Mouse (Mus musculus) hindbrain, embryonic 16.5 days (tissue): Measurements from ENCODE around the gene Zfyve28. TPM values are rescaled to one million over a fixed set of nuclear protein-coding genes. Genes with fewer than 3 reads are reported as not detected.
A peak's percentile ranks its signal among the peaks of the same experiment; 100 is the strongest.

ENCODE experiments used
- ATAC-seq: fragments of 200-750 bp; cut with Nextera tagmentation; 2 replicates; pipeline ENCODE4 v1.8.0; 2017; ENCODE audit warnings: moderate TSS enrichment, moderate library complexity
- H3K27ac ChIP-seq: fragments of 300-500 bp; sonication (generic); 2 replicates; pipeline ENCODE4 v1.5.1; 2014; ENCODE audit warnings: low read depth, mild to moderate bottlenecking, control low read depth, low read length, moderate library complexity
- H3K27me3 ChIP-seq: fragments of 300-500 bp; sonication (generic); replicated peaks from 2 replicates; pipeline ENCODE4 v1.6.1; 2014; ENCODE audit warnings: low read length; ENCODE audit not compliant: control insufficient read depth, insufficient read depth
- H3K36me3 ChIP-seq: fragments of 300-500 bp; sonication (generic); 2 replicates; pipeline ENCODE4 v1.6.1; 2014; ENCODE audit warnings: mild to moderate bottlenecking, low read length, moderate library complexity, mixed read lengths; ENCODE audit not compliant: control insufficient read depth, insufficient read depth
- H3K4me1 ChIP-seq: fragments of 300-500 bp; sonication (generic); 2 replicates; pipeline ENCODE4 v1.6.1; 2014; ENCODE audit warnings: low read depth, low read length; ENCODE audit not compliant: control insufficient read depth, insufficient read depth
- H3K4me2 ChIP-seq: fragments of 300-500 bp; sonication (generic); 2 replicates; pipeline ENCODE4 v1.6.1; 2014; ENCODE audit warnings: mild to moderate bottlenecking, low read length, control low read depth, moderate library complexity
- H3K4me3 ChIP-seq: fragments of 300-500 bp; sonication (generic); 2 replicates; pipeline ENCODE4 v1.5.1; 2014; ENCODE audit warnings: mild to moderate bottlenecking, low read length, control low read depth, moderate library complexity
- H3K9ac ChIP-seq: fragments of 300-500 bp; sonication (generic); 2 replicates; pipeline ENCODE4 v1.6.1; 2014; ENCODE audit warnings: low read depth, mild to moderate bottlenecking, control low read depth, low read length, moderate library complexity
- H3K9me3 ChIP-seq: fragments of 300-500 bp; sonication (generic); 2 replicates; pipeline ENCODE4 v1.6.1; 2014; ENCODE audit warnings: mild to moderate bottlenecking, low read length, moderate library complexity; ENCODE audit not compliant: control insufficient read depth
- WGBS: fragments of 180-500 bp; shearing (Covaris S2); extraction: QIAGEN DNeasy Blood & Tissue Kit; methylation state at CpG from one replicate; pipeline ENCODE4 v1.1.7; 2014; 5-methylcytosine and 5-hydroxymethylcytosine counted together
- polyA plus RNA-seq: library from polyadenylated mRNA; unstranded; fragments of >200 nt; fragmentation: Nextera tagmentation; extraction: Ambion mirVana; gene quantifications from 2 replicates; pipeline ENCODE4 v1.2.1, GENCODE M21; 2015

The Zfyve28 gene
- polyA plus RNA-seq, 1 experiment from 2014 or later: 4.6 TPM

- Histone ChIP-seq H3K27ac (peak overlapping the region; percentile 12), H3K4me3 (peak overlapping the region; percentile 97), H3K9me3 (no peaks in the 10 kb centered on the region), H3K9ac (peak overlapping the region; percentile 92), H3K4me1 (peaks cover 48% of the 10 kb centered on the region), H3K4me2 (peak overlapping the region; percentile 81), H3K27me3 (no peaks in the 10 kb centered on the region), H3K36me3 (peaks cover 8% of the 10 kb centered on the region)
- no peak for ATAC-seq
- 60% methylated on average over 2 of the region's 2 CpGs for WGBS
Measured at GRCm38 (mm10) chr5:34186391-34186790, 101.9 kb downstream of the Zfyve28 start.

GRCm38 (mm10) chr5:34185791-34186190 is 102.5 kb downstream of the Zfyve28 start:
- Histone ChIP-seq H3K9ac (peak overlapping the region; percentile 92; the same call in 1 of the 2 replicates), H3K4me2 (peak overlapping the region; percentile 81), H3K9me3 (no peaks in the 10 kb centered on the region), H3K27me3 (no peaks in the 10 kb centered on the region), H3K4me1 (peaks cover 48% of the 10 kb centered on the region), H3K4me3 (peak overlapping the region; percentile 97), H3K36me3 (peaks cover 9% of the 10 kb centered on the region), H3K27ac (no peak overlapping the region)
- no peak for ATAC-seq

GRCm38 (mm10) chr5:34185051-34185580 is 103.1 kb downstream of the Zfyve28 start:
- 94% methylated on average over 1 of the region's 1 CpGs for WGBS
- H3K27ac ChIP-seq: no peak overlapping the region
- H3K36me3 ChIP-seq: peaks cover 9% of the 10 kb centered on the region
- ATAC-seq: no peak
- no peaks in the 10 kb centered on the region for H3K9me3 ChIP-seq
- H3K4me1 ChIP-seq: peaks cover 48% of the 10 kb centered on the region
- H3K4me2 ChIP-seq: peak overlapping the region; percentile 81
- peak overlapping the region; percentile 40; the same call in 1 of the 2 replicates for H3K9ac ChIP-seq
- no peaks in the 10 kb centered on the region for H3K27me3 ChIP-seq
- no peak overlapping the region for H3K4me3 ChIP-seq

- 88% methylated on average over 3 of the region's 3 CpGs for WGBS
- Histone ChIP-seq H3K9me3 (no peaks in the 10 kb centered on the region), H3K27ac (peak overlapping the region; percentile 9; the same call in 1 of the 2 replicates), H3K9ac (no peak overlapping the region), H3K27me3 (no peaks in the 10 kb centered on the region), H3K4me2 (no peak overlapping the region), H3K36me3 (peaks cover 9% of the 10 kb centered on the region), H3K4me3 (no peak overlapping the region), H3K4me1 (peaks cover 48% of the 10 kb centered on the region)
- no peak for ATAC-seq
Measured at GRCm38 (mm10) chr5:34183976-34184375, 104.3 kb downstream of the Zfyve28 start.

- ATAC-seq: no peak
- H3K36me3 ChIP-seq: peaks cover 12% of the 10 kb centered on the region
- H3K4me1 ChIP-seq: peaks cover 42% of the 10 kb centered on the region
- no peaks in the 10 kb centered on the region for H3K27me3 ChIP-seq
- H3K4me3 ChIP-seq: no peak overlapping the region
- WGBS: 60% methylated on average over 5 of the region's 5 CpGs
- peak overlapping the region; percentile 9; the same call in 1 of the 2 replicates for H3K27ac ChIP-seq
- no peaks in the 10 kb centered on the region for H3K9me3 ChIP-seq
- H3K9ac ChIP-seq: no peak overlapping the region
- H3K4me2 ChIP-seq: no peak overlapping the region
Measured at GRCm38 (mm10) chr5:34183156-34183880, 104.9 kb downstream of the Zfyve28 start.

- H3K4me2 ChIP-seq: no peak overlapping the region
- no peaks in the 10 kb centered on the region for H3K27me3 ChIP-seq
- peaks cover 14% of the 10 kb centered on the region for H3K36me3 ChIP-seq
- H3K4me1 ChIP-seq: peaks cover 40% of the 10 kb centered on the region
- no peak overlapping the region for H3K9ac ChIP-seq
- no peak for ATAC-seq
- no peak overlapping the region for H3K27ac ChIP-seq
- WGBS: 79% methylated on average over 3 of the region's 3 CpGs
- H3K4me3 ChIP-seq: no peak overlapping the region
- no peaks in the 10 kb centered on the region for H3K9me3 ChIP-seq
Measured at GRCm38 (mm10) chr5:34182486-34182885, 105.8 kb downstream of the Zfyve28 start.

GRCm38 (mm10) chr5:34177821-34178220 is 110.4 kb downstream of the Zfyve28 start:
- Histone ChIP-seq H3K4me2 (no peak overlapping the region), H3K27me3 (no peaks in the 10 kb centered on the region), H3K27ac (no peak overlapping the region), H3K36me3 (peaks cover 41% of the 10 kb centered on the region), H3K4me1 (peaks cover 4% of the 10 kb centered on the region), H3K9me3 (no peaks in the 10 kb centered on the region), H3K9ac (no peak overlapping the region), H3K4me3 (no peak overlapping the region)
- ATAC-seq: no peak
- 88% methylated on average over 4 of the region's 4 CpGs for WGBS

- H3K36me3 ChIP-seq: peaks cover 39% of the 10 kb centered on the region
- H3K9ac ChIP-seq: no peak overlapping the region
- 87% methylated on average over 2 of the region's 2 CpGs for WGBS
Measured at GRCm38 (mm10) chr5:34177091-34177490, 111.2 kb downstream of the Zfyve28 start.

GRCm38 (mm10) chr5:34176691-34177090 is 111.6 kb downstream of the Zfyve28 start:
- H3K36me3 ChIP-seq: peaks cover 35% of the 10 kb centered on the region
- no peak for ATAC-seq
- H3K4me3 ChIP-seq: no peak overlapping the region
- no peak overlapping the region for H3K9ac ChIP-seq
- no peaks in the 10 kb centered on the region for H3K4me1 ChIP-seq
- H3K27ac ChIP-seq: no peak overlapping the region
- no peaks in the 10 kb centered on the region for H3K27me3 ChIP-seq
- H3K9me3 ChIP-seq: no peaks in the 10 kb centered on the region
- H3K4me2 ChIP-seq: no peak overlapping the region
- 66% methylated on average over 10 of the region's 10 CpGs for WGBS

More at GRCm38 (mm10) chr5:34177091-34177490, 111.2 kb downstream of the Zfyve28 start:
- no peak overlapping the region for H3K4me3 ChIP-seq
- no peak overlapping the region for H3K27ac ChIP-seq
- ATAC-seq: no peak
- no peaks in the 10 kb centered on the region; the same call in 1 of the 2 replicates for H3K4me1 ChIP-seq
- no peaks in the 10 kb centered on the region for H3K9me3 ChIP-seq
- no peaks in the 10 kb centered on the region for H3K27me3 ChIP-seq
- no peak overlapping the region for H3K4me2 ChIP-seq
